Mouse (Mus musculus) embryo, embryonic 11 days (tissue): Measurements from ENCODE around the gene Isoc2a.
"Not testable (repeated sequence)": the region's sequence is repeated elsewhere in the genome, so short reads cannot be mapped to it uniquely, and the experiment has no call there.

Experiments used
- DNase-seq: peaks from one replicate; pipeline ENCODE4 v3.0.0-alpha.2; 2015

Isoc2a gene

DNA sequence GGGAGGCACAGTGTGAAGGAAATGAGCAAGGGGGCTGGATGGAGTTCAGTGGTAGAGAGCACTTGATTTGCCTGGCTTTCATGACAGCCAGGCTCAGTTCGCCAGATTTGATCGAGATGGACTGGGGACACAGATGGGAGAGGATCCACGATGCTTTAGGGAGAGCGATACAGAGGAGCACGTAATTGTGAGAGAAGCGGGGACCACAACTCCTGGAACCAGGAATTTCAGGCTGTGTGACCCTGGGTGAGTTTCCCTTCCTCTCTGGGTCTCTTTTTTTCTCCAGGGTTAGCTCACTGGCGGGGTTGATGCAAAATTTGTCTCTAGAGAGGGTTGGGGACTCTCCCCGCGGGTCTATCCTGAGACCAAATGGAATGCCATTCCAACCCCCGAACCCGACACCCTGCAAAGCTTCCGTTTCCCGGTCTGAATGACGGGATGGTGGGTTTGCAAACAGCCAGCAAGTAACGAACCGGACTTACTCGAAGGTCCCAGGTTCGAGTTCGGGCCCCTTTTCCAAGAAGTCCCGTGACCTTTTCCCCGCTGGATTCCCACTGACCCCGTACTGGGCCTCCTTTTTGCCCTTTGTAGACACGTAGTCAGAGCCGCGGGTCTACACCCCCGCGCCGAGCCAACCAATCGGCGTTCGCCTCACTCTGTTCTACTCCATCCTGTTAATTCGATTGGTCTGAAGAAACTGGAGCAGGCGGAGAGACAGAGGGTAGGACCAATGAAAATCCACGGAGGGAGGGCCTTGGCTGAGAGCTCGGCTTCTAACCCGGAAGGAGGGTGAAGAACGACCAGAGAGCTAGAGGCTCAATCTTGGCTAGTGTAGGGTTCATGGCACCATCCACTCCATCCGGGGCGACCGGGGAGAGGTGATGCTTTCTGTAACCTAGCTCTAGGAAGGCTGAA, 11.1 kb upstream of the Isoc2a start:
- peak; percentile 97 for DNase-seq

DNA sequence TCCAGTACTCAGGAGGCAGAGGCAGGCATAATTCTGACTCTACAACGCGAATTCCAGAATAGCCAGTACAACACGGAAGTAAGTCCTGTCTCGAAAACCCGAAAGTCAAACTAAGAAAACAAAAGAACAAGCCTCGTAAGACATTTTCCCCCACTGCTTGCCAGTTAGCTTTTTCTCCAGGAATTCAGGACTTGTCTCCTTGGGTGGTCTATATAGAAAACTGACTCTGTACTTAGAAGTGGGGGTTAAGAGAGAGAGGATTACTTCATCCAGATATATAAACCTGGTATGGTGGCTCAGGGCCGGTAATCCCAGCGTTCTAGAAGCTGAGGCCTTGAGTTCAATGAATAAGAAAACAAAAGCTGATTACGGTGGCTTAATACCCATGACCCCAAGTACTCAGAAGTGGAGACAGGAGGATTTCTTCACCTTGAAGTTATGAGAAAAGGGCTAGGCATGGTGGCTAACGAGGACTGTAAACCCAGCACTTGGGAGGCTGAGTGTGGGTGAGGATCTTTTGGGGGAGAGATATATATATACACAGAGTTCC, 10.2 kb upstream of the Isoc2a start:
- DNase-seq: no peak

DNA sequence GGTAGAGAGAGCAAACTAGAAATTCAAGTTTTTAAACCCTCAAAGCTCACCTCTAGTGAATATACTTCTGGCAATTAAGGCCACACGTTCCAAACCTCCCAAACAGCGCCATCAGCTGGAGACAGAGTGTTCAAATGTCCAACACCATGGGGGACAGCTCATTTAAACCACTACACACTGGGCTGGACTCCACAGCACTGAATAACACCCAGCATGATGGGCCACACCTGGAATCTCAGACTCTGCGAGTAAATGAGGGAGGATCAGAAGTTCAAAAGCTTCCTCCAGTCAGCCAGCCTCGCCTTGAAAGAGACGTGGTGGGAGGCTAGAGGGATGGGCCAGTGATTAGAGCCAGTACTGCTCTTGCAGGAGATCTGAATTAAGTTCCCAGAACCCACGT, 6.8 kb upstream of the Isoc2a start, which contains the start of gene Isoc2b:
Isoc2b (minus strand) TSS at position 126 of the 400 bp plus-strand sequence.
- no peak for DNase-seq

GRCm38 (mm10) chr7:4877226-4877625, 273 bp downstream of the Isoc2a start:
- DNase-seq: no peak

- no peak for DNase-seq
These were observed 1.2 kb downstream of the Isoc2a start for GRCm38 (mm10) chr7:4878186-4878585.

DNA sequence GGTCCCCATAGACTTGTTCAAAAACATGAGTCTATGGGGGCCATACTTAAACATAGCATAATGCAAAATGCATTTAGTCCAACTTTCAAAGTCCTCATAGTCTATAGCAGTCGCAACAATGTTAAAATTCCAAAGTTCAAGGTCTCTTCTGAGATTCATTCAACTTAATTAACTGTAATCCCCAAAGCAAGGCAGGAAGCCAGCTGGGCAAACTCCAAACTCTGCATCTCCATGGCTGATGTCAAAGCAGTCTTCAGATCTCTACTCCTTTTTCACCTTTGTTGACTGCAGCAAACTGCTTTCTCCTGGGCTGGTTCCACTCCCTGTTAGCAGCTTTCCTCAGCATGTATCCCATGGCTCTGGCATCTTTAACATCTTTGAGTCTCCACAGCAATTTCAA, 2.1 kb downstream of the Isoc2a start:
- DNase-seq: not testable (repeated sequence)

DNA sequence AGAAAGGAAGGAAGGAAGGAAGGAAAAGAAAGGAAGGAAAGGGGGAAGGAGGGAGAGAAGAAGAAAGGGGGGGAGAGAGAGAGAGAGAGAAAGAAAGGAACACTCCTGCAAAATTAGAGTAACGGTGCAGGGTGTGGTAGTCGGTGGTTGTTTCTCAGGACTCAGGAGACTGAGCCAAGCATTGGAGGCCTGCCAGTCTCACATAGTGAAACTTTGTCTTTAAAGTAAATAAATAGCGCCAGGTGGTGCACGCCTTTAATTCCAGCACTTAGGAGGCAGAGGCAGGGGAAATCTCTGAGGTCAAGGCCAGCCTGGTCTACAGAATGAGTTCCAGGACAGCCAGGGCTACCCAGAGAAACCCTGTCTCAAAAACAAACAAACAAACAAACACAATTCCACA, 9.7 kb downstream of the Isoc2a start:
- DNase-seq: no peak

DNA sequence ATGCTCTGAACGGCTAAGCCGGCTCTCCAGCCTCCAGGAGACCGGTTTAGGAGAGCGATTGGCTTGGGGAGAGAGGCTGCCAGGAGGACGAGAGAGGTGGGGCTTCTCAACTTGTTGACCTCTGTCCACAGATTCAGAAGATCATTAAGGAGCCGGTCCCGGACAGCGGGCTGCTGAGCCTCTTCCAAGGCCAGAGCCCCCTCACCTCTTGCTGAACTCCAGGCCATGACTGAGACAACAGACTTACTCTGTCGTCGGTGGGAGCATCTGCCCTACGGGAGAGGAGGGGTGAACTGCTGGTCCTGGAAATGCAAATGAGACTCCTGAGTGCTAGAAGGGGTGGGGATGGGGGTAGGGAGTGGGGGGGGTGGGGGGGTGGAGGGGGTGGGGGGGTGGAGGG, 18.2 kb downstream of the Isoc2a start:
- no peak for DNase-seq

DNA sequence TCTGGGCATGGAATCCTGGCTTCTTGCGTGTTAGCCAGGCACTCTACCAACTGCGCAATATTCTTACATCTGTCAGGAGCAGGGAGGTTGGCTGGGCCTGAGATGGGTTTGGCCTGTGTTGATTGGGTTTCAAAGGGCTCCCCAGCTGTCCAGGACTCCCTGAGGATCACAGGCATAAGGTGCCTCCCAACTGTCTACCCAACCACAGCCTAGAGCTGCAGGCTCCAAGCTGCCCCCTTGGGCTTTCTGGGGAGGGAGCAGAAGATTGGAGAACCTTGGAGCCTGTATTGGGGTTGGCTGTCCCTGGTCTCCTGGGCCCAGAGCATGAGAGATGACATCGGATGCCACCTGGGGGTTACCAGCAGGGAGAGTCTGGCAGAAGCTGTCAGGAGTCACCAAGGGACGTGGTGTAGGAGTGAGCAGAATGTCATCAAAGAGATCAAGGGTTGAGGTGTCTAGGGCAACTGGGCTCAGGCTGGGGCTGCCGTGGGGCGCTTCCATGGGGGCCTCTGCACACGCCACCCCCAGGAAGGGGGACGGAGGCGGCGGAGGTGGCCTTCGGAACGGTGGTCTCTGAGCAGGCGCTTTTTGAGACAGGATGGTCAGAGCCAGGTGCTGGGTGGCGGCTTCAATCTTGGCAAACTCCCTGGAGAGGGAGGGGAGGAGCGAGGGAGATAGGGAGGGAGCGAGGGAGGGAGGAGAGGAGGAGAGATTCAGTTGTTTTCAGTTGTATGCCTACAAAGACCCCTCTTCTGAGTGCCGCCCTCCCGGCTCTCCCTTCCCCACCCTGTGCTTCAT, 22.1 kb downstream of the Isoc2a start:
- no peak for DNase-seq

DNA sequence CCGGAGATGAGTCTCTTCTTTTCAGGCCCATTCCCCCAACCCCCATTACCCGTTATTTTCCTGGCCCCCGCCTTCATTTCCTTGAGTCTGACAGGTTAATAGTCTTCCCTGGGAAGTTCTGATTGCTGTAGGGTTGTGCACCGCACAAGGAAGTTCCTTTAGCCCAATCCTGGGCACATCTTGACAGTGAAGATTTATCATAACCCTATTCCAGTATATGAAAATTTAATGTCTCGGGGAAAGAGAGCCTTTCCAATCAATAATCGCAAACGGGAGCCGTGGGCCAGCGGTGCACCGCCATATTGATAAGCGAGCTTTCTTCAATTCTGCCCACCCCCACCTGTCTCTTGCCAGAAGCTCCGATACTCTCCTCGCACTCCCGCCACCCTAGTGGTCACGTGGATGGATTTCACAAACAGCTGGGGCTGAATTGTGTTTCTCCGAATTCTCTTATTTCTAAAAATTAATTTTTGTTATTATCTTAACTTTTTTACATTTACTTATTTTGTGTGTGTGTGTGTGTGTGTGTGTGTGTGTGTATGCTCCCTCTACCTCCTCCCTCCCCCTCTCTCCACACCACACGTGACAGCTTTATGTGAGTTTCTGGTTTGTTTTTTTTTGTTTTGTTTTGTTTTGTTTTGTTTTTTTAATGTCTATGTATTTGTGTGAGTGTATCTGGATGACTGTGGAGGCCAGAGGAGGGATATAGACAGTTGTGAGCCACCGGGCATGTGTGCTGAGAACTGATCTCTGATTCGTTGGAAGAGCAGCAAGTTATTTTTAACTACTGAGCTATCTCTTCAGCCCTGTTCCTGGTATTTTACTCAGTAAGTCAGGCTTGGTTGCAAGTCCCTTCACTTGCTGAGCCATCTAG, 22.9 kb downstream of the Isoc2a start:
- DNase-seq: peak; percentile 49

- no peak for DNase-seq
These were observed 23.5 kb downstream of the Isoc2a start for GRCm38 (mm10) chr7:4900523-4900851.

DNA sequence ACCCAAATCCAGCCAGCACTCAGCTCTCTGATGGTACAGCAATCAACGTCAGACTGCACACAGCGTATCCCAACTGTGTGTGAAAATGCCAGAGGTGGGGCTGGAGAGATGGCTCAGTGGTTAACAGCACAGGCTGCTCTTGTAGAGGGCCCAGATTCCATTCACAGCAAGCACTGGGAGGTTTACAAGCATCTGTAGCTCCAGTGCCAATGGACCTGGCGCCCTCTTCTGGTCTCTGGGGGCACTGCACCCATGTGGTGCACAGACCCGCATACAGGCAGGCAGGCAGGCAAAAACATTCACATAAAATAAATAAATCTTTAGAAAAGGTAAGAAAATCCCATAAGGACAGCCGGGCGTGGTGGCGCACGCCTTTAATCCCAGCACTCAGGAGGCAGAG, 24.2 kb downstream of the Isoc2a start:
- no peak for DNase-seq

DNA sequence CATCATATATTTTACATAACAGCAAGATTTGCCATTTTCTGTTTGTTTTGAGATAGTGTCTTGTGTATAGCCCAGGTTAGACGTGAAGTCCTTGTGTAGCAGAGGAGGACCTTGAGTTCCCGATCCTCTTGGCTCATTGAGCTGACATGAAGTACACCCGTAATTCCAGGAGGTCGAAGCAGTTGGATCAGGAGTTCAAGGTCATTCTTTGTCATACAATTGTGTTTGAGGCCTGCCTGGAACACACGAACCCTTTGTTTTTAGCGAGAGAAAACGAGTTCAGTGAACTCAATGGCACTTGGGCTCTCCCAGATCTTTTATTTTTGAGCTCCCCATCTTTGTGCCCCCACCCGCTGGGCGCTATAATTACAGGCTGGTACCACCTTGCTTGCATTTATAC, 25.5 kb downstream of the Isoc2a start:
- no peak for DNase-seq

DNA sequence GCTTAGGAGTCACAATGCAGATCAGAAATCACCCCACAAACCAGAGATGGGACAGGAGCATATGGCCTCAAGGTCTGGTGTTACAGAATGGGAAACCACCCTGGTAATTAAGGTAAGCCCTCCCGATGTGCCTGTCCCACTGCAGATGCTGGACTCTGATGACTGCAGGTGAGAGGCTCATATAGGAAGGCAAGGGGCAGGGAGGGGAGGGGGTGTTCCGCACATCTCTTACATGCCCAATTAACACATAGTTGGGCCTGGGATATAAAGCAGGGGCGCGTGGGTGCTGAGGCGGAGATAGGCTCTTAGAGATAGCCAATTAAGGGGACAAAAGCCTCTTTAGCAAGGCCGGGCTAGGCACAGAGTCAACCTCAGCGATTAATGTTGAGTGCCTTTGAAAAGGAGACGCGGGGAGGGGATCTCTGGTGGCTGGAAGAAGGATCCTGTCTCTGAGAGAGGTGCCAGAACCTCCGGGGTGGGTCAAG, 29.6 kb downstream of the Isoc2a start, which contains the start of gene Gm36210:
Gm36210 (minus strand) TSS at position 51 of the 485 bp plus-strand sequence.
- DNase-seq: no peak

DNA sequence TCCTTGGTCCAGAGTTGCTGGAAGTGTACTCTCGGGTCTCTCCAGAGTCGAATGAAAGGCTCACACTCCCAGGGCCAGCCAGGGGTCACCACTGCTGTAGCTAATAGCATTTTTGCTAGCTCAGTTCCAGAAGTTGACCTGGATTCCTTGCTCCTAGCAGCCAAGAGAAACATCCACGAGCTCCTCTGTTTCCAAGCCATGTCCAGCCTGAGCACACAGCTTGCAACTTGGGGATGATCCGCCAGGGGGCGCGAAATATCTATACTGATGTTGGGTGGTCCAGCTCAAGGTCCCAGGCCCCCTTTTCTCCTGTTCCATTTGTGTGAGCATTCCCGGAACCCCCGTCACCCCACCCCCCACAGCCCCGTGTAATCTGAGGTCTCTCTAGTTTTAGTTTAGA, 34.6 kb downstream of the Isoc2a start:
- peak; percentile 80 for DNase-seq

GRCm38 (mm10) chr7:4912248-4912647, 35.3 kb downstream of the Isoc2a start:
- no peak for DNase-seq

DNA sequence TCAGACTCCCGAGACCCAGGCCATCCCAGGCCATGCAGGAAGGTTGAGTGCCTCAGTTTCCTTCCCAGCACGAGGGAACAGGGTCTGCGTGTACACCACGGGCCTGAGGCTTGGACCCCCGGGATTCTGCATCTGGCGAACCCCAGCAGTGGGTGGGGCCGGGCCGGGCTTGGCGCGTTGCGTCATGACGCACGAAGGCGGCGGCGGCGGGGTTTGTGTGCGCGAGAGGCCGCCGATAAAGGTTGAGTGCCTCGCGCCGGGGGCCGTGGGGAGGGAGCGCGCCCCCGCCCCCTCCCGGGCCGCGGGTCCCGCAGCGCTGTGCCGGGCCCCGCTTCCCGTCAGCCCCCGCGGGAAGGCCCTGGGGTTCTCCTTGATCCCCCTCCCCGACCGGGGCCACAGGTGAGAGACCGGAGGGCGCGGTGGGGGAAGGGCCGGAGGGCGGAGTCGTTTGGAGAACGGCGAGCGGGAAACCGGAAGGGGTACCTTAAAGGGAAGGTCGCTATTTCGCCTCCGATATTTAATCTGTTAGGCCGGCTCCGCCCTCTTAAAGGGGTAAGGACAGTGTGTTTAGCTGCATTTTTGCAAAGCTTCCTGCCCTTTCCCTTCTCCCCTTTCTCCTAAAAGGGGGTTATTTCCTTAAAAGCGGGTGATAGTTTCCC, 38.2 kb downstream of the Isoc2a start, which contains the start of gene Zfp628:
Zfp628 (plus strand) TSS at position 211 of the 659 bp plus-strand sequence.
- peak; percentile 96 for DNase-seq

DNA sequence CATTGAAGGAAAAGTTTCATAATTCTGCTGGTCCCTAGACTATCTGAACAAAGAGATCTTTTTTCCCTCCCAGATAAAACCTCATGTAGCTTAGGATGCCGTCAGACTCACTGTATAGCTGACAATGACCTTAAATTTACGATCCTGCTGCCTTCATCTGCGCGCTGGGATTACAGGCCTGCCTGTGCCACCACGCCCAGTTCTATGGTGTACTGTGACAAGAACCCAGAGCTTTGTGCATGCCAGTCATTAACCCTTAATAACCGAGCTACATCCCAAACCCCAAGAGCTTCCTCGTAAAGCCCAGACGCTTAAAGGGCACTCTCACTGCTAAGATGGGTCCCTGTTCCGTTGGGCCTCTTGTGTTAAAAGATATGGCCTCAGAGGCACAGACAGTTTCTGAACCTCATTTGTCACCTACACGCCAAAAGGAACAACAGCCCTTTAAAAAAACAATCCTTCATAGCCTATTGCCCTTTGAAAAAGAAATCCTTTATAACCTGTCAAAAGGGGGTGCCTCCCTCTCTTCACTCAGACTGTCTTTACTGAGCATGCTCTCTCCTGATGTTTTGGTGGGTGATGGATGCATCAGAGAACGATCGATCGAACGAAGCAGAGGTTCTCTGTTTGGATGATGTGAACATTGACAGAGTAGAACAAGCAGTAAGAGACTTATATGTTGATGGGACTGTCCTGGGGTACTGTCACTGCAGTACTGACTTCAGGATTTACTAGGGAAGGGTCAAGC, 38.9 kb downstream of the Isoc2a start:
- peak; percentile 57 for DNase-seq

DNA sequence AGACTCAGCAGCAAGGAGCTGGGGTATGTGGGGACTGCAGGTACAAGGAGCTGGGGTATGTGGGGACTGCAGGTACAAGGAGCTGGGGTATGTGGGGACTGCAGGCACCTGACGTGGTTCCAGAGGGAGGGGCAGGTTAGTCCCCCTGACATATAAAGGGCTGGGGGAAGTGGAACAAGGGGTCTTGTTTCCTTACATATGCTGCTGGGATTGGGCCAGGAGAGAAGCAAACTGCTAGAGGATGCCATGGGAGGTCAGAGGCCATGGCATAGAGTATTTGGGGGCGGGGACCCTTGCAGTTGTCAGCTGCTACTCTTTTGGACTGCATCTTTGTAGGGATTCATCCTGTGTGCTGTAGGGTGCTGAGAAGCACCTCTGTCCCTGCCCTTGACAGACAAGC, 40.5 kb downstream of the Isoc2a start:
- DNase-seq: no peak

GRCm38 (mm10) chr7:4918681-4919080, 41.7 kb downstream of the Isoc2a start:
- no peak for DNase-seq

GRCm38 (mm10) chr7:4919096-4919495, 42.1 kb downstream of the Isoc2a start:
- DNase-seq: no peak
